Mouse (Mus musculus) midbrain, embryonic 11.5 days (tissue): ENCODE results near the gene Edem3. TPM values are rescaled to one million over a fixed set of nuclear protein-coding genes. Genes with fewer than 3 reads are reported as not detected.

ENCODE experiments used
- ATAC-seq: fragments of 200-750 bp; cut with Nextera tagmentation; 2 replicates; pipeline ENCODE4 v1.8.0; 2017; ENCODE audit warnings: moderate TSS enrichment, moderate library complexity; ENCODE audit not compliant: low FRiP score
- DNase-seq: peaks from one replicate; pipeline ENCODE4 v3.0.0; 2015; ENCODE audit warnings: low spot score; ENCODE audit errors: missing footprints
- H3K27ac ChIP-seq: fragments of 300-500 bp; sonication (generic); 2 replicates; pipeline ENCODE4 v1.5.1; 2014; ENCODE audit warnings: low read depth, low read length
- H3K27me3 ChIP-seq: fragments of 300-500 bp; sonication (generic); 2 replicates; pipeline ENCODE4 v1.6.1; 2014; ENCODE audit warnings: mild to moderate bottlenecking, low read length, moderate library complexity, mixed read lengths; ENCODE audit not compliant: control insufficient read depth, insufficient read depth
- H3K36me3 ChIP-seq: fragments of 300-500 bp; sonication (generic); 2 replicates; pipeline ENCODE4 v1.6.1; 2014; ENCODE audit warnings: mild to moderate bottlenecking, low read length, moderate library complexity, mixed read lengths; ENCODE audit not compliant: control insufficient read depth, insufficient read depth
- H3K4me1 ChIP-seq: fragments of 300-500 bp; sonication (generic); 2 replicates; pipeline ENCODE4 v1.6.1; 2014; ENCODE audit warnings: low read length; ENCODE audit not compliant: control insufficient read depth, insufficient read depth
- H3K4me2 ChIP-seq: fragments of 300-500 bp; sonication (generic); 2 replicates; pipeline ENCODE4 v1.6.1; 2014; ENCODE audit warnings: mild to moderate bottlenecking, moderate library complexity
- H3K4me3 ChIP-seq: fragments of 300-500 bp; sonication (generic); 2 replicates; pipeline ENCODE4 v1.5.1; 2014; ENCODE audit warnings: low read depth, low read length
- H3K9ac ChIP-seq: fragments of 300-500 bp; sonication (generic); 2 replicates; pipeline ENCODE4 v1.6.1; 2014; ENCODE audit warnings: low read length
- H3K9me3 ChIP-seq: fragments of 300-500 bp; sonication (generic); 2 replicates; pipeline ENCODE4 v1.6.1; 2016; ENCODE audit warnings: low read length; ENCODE audit not compliant: control insufficient read depth
- WGBS: fragments of 180-500 bp; shearing (Covaris S2); extraction: QIAGEN DNeasy Blood & Tissue Kit; methylation state at CpG from one replicate; pipeline ENCODE4 v1.1.7; 2014; 5-methylcytosine and 5-hydroxymethylcytosine counted together
- polyA plus RNA-seq: library from polyadenylated mRNA; unstranded; fragments of >200 nt; fragmentation: Nextera tagmentation; extraction: Ambion mirVana; gene quantifications from 2 replicates; pipeline ENCODE4 v1.2.1, GENCODE M21; 2014

Edem3 gene
- polyA plus RNA-seq, 1 experiment from 2014 or later: 22.0 TPM

GRCm38 (mm10) chr1:151861334-151861995 is 106.3 kb downstream of the Edem3 start:
- no peaks in the 10 kb centered on the region for H3K27me3 ChIP-seq
- WGBS: 69% methylated on average over 20 of the region's 20 CpGs
- no peaks in the 10 kb centered on the region for H3K4me1 ChIP-seq
- no peak overlapping the region for H3K27ac ChIP-seq
- H3K36me3 ChIP-seq: no peaks in the 10 kb centered on the region
- ATAC-seq (no peak), DNase-seq (peak; percentile 86)
- no peak overlapping the region for H3K9ac ChIP-seq
- no peaks in the 10 kb centered on the region for H3K9me3 ChIP-seq
- no peak overlapping the region for H3K4me2 ChIP-seq
- no peak overlapping the region for H3K4me3 ChIP-seq

- Histone ChIP-seq H3K27ac (no peak overlapping the region), H3K9me3 (no peaks in the 10 kb centered on the region), H3K4me2 (no peak overlapping the region), H3K4me3 (no peak overlapping the region), H3K27me3 (no peaks in the 10 kb centered on the region), H3K36me3 (no peaks in the 10 kb centered on the region), H3K4me1 (no peaks in the 10 kb centered on the region), H3K9ac (no peak overlapping the region)
- 94% methylated on average over 8 of the region's 8 CpGs for WGBS
- ATAC-seq: no peak
- no peak for DNase-seq
Observed at GRCm38 (mm10) chr1:151862109-151862508, 106.9 kb downstream of the Edem3 start.

GRCm38 (mm10) chr1:151863135-151863796 is 108.1 kb downstream of the Edem3 start:
- Histone ChIP-seq H3K36me3 (no peaks in the 10 kb centered on the region), H3K27me3 (no peaks in the 10 kb centered on the region), H3K4me2 (no peak overlapping the region), H3K27ac (no peak overlapping the region), H3K9ac (no peak overlapping the region), H3K4me1 (no peaks in the 10 kb centered on the region), H3K4me3 (no peak overlapping the region), H3K9me3 (no peaks in the 10 kb centered on the region)
- WGBS: 86% methylated on average over 17 of the region's 17 CpGs
- no peak for ATAC-seq
- DNase-seq: peak; percentile 62

GRCm38 (mm10) chr1:151863797-151864147 is 108.6 kb downstream of the Edem3 start:
- Histone ChIP-seq H3K27me3 (no peaks in the 10 kb centered on the region), H3K36me3 (no peaks in the 10 kb centered on the region), H3K4me2 (no peak overlapping the region), H3K9me3 (no peaks in the 10 kb centered on the region), H3K27ac (no peak overlapping the region), H3K9ac (no peak overlapping the region), H3K4me3 (no peak overlapping the region), H3K4me1 (no peaks in the 10 kb centered on the region)
- 91% methylated on average over 12 of the region's 12 CpGs for WGBS
- no peak for DNase-seq
- ATAC-seq: no peak

- ATAC-seq (no peak), DNase-seq (peak; percentile 62)
- Histone ChIP-seq H3K4me3 (no peak overlapping the region), H3K27ac (no peak overlapping the region), H3K36me3 (no peaks in the 10 kb centered on the region), H3K4me1 (no peaks in the 10 kb centered on the region), H3K27me3 (no peaks in the 10 kb centered on the region), H3K9me3 (no peaks in the 10 kb centered on the region), H3K4me2 (no peak overlapping the region), H3K9ac (no peak overlapping the region)
- 88% methylated on average over 6 of the region's 6 CpGs for WGBS
Observed at GRCm38 (mm10) chr1:151864326-151864725, 109.2 kb downstream of the Edem3 start.

Other genes starting within 250 kb of the Edem3 start
- 0.51 and 0.55 TPM in 2 replicates for gene Fam129a, start 184.2 kb upstream of the Edem3 start, polyA plus RNA-seq